Mouse (Mus musculus) midbrain, postnatal 0 days (tissue): ENCODE data around the gene Lpo. TPM values are rescaled to one million over a fixed set of nuclear protein-coding genes. Genes with fewer than 3 reads are reported as not detected.

Source experiments
- ATAC-seq: fragments of 200-750 bp; cut with Nextera tagmentation; 2 replicates; pipeline ENCODE4 v1.8.0; 2017; ENCODE audit warnings: moderate number of reproducible peaks, mild to moderate bottlenecking, moderate TSS enrichment, moderate library complexity; ENCODE audit not compliant: low FRiP score
- DNase-seq: peaks from one replicate; pipeline ENCODE4 v3.0.0-alpha.2; 2015; ENCODE audit warnings: low spot score
- H3K27ac ChIP-seq: fragments of 300-500 bp; sonication (generic); 2 replicates; pipeline ENCODE4 v1.5.1; 2014; ENCODE audit warnings: low read depth, mild to moderate bottlenecking, low read length, mixed read lengths
- H3K27me3 ChIP-seq: fragments of 300-500 bp; sonication (generic); 2 replicates; pipeline ENCODE4 v1.6.1; 2014; ENCODE audit warnings: low read length, control low read depth, mixed read lengths; ENCODE audit not compliant: insufficient read depth
- H3K36me3 ChIP-seq: fragments of 300-500 bp; sonication (generic); 2 replicates; pipeline ENCODE4 v1.6.1; 2014; ENCODE audit warnings: low read length, control low read depth, mixed read lengths; ENCODE audit not compliant: insufficient read depth
- H3K4me1 ChIP-seq: fragments of 300-500 bp; sonication (generic); 2 replicates; pipeline ENCODE4 v1.6.1; 2014; ENCODE audit warnings: mild to moderate bottlenecking, control low read depth, antibody characterized with exemption, low read length, mixed read lengths; ENCODE audit not compliant: insufficient read depth
- H3K4me2 ChIP-seq: fragments of 300-500 bp; sonication (generic); 2 replicates; pipeline ENCODE4 v1.6.1; 2014; ENCODE audit warnings: low read depth, mild to moderate bottlenecking, low read length, mixed read lengths; ENCODE audit not compliant: poor library complexity, severe bottlenecking
- H3K4me3 ChIP-seq: fragments of 300-500 bp; sonication (generic); 2 replicates; pipeline ENCODE4 v1.5.1; 2014; ENCODE audit warnings: low read depth, mild to moderate bottlenecking, low read length, moderate library complexity
- H3K9ac ChIP-seq: fragments of 300-500 bp; sonication (generic); replicated peaks from 2 replicates; pipeline ENCODE4 v1.6.1; 2014; ENCODE audit warnings: mild to moderate bottlenecking, low read length, moderate library complexity, mixed read lengths; ENCODE audit not compliant: poor library complexity, severe bottlenecking
- H3K9me3 ChIP-seq: fragments of 300-500 bp; sonication (generic); 2 replicates; pipeline ENCODE4 v1.6.1; 2016; ENCODE audit warnings: low read length, control low read depth
- CTCF ChIP-seq: IDR thresholded peaks from 2 replicates; pipeline ENCODE4 v1.5.1; 2016; ENCODE audit warnings: antibody characterized with exemption, mild to moderate bottlenecking
- WGBS: fragments of 180-500 bp; shearing (Covaris S2); extraction: QIAGEN DNeasy Blood & Tissue Kit; methylation state at CpG from one replicate; pipeline ENCODE4 v1.1.7; 2014; 5-methylcytosine and 5-hydroxymethylcytosine counted together
- polyA plus RNA-seq: library from polyadenylated mRNA; unstranded; fragments of >200 nt; fragmentation: Nextera tagmentation; extraction: Ambion mirVana; gene quantifications from 2 replicates; pipeline ENCODE4 v1.2.1, GENCODE M21; 2015
- total RNA-seq: library from RNA; depleted of rRNA; stranded (reverse); fragments of >200 nt; gene quantifications from 2 replicates; pipeline ENCODE4 v1.2.3, GENCODE M21; 2014

Gene Lpo
- total and polyA plus RNA-seq, 2 experiments from 2014 or later: 2.5 to 3.8 TPM

DNA sequence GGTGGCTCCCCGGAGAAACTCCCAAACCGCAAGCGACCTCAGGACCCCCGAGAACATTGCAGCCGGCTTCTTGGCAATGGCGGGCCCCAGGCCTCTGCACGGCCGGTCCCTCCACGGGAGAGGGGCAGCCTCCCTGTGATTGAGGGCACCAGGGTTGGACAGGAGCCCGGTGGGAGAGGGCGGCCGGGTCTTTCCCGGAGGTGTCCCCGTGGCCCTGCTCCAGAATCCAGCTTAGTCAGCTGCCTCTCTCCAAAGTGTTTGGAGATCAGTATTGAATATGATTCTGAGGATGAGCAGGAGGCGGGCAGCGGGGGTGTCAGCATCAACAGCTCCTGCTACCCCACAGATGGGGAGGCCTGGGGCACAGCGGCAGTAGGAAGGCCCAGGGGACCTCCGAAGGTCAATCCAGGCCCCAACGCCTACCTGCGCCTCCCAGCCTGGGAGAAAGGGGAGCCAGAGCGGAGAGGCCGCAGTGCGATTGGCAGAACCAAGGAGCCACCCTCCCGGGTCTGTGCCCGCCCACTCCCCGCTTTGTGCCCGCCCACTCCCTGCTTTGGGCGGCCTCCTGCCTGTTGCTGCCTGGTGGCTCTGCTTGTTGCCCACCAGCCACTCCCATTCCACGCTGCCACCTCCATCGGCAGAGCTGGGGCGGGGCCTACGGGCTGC, 49.9 kb downstream of the Lpo start:
- H3K9ac ChIP-seq: peak overlapping the region; percentile 46
- DNase-seq (peak; percentile 60), ATAC-seq (0 out of 2 replicates have a peak, but pooled peaks have one; percentile 39)
- no peaks in the 10 kb centered on the region for H3K27me3 ChIP-seq
- H3K4me1 ChIP-seq: no peaks in the 10 kb centered on the region
- peak overlapping the region; percentile 40 for H3K4me2 ChIP-seq
- no peak overlapping the region for H3K27ac ChIP-seq
- TF ChIP-seq CTCF: no peak
- peaks cover 64% of the 10 kb centered on the region for H3K36me3 ChIP-seq
- peak overlapping the region; percentile 10 for H3K4me3 ChIP-seq
- 12% methylated on average over 29 of the region's 32 CpGs for WGBS
- no peaks in the 10 kb centered on the region for H3K9me3 ChIP-seq

- H3K4me1 ChIP-seq: no peaks in the 10 kb centered on the region
- 91% methylated on average over 3 of the region's 3 CpGs for WGBS
- no peak overlapping the region for H3K4me2 ChIP-seq
- no peak for DNase-seq
- no peaks in the 10 kb centered on the region for H3K9me3 ChIP-seq
- no peak for TF ChIP-seq CTCF
- H3K27ac ChIP-seq: no peak overlapping the region
- peaks cover 68% of the 10 kb centered on the region for H3K36me3 ChIP-seq
- ATAC-seq: no peak
- no peaks in the 10 kb centered on the region for H3K27me3 ChIP-seq
- H3K9ac ChIP-seq: no peak overlapping the region
- no peak overlapping the region for H3K4me3 ChIP-seq
These were observed 55.7 kb downstream of the Lpo start for GRCm38 (mm10) chr11:87772354-87772753.

- Histone ChIP-seq H3K9me3 (no peaks in the 10 kb centered on the region), H3K27ac (no peak overlapping the region), H3K27me3 (no peaks in the 10 kb centered on the region), H3K36me3 (peaks cover 63% of the 10 kb centered on the region), H3K4me3 (no peak overlapping the region), H3K4me1 (no peaks in the 10 kb centered on the region), H3K9ac (no peak overlapping the region), H3K4me2 (no peak overlapping the region)
- no peak for ATAC-seq
- TF ChIP-seq CTCF: peak; percentile 86
- DNase-seq: peak; percentile 37
- WGBS: 58% methylated on average over 3 of the region's 3 CpGs
These were observed 57.1 kb downstream of the Lpo start for GRCm38 (mm10) chr11:87770989-87771388.

DNA sequence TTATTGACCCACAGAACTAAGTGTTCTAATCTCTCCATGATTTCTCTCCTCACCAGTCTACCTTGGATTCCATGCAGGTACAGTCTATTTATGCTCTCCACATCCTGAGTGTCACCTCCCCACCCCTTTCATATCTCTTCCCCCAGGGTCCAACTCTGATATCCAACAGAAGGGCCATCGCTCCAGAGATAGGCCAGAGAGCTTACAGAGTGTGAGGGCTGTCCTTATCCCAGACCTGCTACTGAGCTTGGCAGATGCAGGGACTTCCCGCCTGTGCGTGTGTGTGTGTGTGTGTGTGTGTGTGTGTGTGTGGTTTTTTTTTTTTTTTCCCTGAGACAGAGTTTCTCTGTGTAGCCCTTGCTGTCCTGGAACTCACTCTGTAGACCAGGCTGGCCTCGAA, 59.3 kb downstream of the Lpo start:
- no peak for DNase-seq
- Histone ChIP-seq H3K4me2 (no peak overlapping the region), H3K4me1 (no peaks in the 10 kb centered on the region), H3K9ac (no peak overlapping the region), H3K4me3 (no peak overlapping the region), H3K9me3 (no peaks in the 10 kb centered on the region), H3K36me3 (peaks cover 47% of the 10 kb centered on the region), H3K27me3 (no peaks in the 10 kb centered on the region), H3K27ac (no peak overlapping the region)
- no peak for ATAC-seq
- no peak for TF ChIP-seq CTCF
- WGBS: 95% methylated on average over 4 of the region's 4 CpGs

DNA sequence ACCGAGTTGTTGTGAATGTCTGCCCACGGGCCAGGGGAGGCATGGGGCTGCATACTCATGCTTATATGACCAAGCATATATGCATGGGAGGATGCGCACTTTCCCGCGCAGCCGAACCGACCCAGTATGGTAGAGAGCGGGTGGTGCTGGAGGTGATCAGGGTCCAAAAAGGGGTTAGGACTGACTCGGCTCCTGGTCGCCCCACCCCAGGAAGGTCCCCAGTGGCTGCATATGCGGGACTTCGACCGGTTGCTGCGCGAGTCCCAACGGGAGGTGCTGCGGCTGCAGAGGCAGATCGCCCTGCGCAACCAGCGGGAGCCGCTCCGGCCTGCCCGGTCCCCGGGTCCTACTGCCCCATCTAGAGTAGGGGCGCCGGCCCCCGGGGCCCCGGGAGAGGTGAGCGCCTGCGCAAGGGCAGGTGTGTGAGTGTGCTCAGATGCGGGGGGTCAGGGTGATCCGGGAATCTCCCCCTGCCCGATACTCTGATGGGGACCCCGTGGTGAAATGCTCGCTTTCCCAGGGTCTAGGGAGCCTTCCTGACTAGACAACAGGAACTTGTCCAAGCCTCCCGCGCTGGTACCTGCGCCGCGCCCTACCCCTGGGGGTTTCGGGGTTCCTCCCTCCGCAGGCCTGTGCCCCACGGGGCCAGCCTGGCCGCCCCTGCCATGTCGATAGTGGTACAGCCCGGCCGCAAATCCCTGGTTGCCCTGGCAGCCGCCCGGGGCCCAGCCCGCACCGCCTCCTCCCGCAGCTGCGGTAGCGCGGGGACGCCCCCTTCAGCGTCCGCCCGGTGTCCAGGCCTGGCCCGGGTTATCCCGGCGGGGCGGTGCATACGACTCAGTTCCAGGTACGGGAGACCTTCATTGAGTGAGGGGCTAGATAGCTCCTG, 63.9 kb downstream of the Lpo start:
- Histone ChIP-seq H3K36me3 (peaks cover 14% of the 10 kb centered on the region), H3K4me1 (no peaks in the 10 kb centered on the region; the same call in 1 of the 2 replicates), H3K27ac (peak overlapping the region; percentile 67), H3K27me3 (no peaks in the 10 kb centered on the region), H3K9ac (peak overlapping the region; percentile 78), H3K4me3 (peak overlapping the region; percentile 79), H3K9me3 (no peaks in the 10 kb centered on the region), H3K4me2 (peak overlapping the region; percentile 95)
- no peak for TF ChIP-seq CTCF
- WGBS: under 1% methylated on average over 65 of the region's 65 CpGs
- DNase-seq (peak; percentile 58), ATAC-seq (peak; percentile 52)
